Mouse (Mus musculus): Measurements from ENCODE around the gene Arhgap10. TPM values are rescaled to one million over a fixed set of nuclear protein-coding genes. Genes with fewer than 3 reads are reported as not detected.

The Arhgap10 gene
- polyA plus RNA-seq, 1 experiment: 0.32 TPM

DNA sequence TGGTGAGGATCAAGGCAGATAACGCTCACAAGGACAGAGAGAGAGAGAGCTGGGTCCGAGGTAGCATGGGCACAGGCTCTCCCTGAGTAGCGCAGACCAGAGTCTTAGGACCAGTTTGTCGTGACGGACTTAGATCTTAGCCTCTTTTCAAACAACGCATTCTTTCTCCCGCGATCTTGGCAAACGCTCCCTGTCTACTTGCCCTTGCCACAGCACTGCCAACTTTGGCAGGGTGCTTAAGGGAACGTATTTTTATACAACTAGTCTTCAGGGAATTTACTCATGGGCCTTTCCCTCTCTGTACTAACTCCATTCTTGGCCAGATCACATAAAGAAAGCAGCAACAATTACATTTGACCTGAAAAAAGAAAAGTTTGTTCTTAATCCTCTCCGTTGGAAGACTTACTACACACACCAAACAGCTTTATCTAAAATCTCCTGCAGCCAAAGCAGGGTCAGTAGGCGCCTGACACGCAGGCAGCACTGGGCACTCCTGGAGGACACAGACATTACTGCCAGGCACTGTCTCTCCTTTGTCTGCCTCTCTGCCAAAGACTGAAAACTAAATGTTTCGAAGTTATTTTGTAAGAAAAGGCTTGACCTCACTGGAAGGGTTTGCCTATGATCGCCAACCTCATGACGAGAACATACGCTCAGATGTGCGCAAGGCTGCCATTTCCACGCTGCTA is 109.1 kb downstream of the Arhgap10 start:
- no peak for TF ChIP-seq TAL1 (IDR thresholded peaks at IDR 0.05; ENCODE audit: low read length)
- TF ChIP-seq GATA1 (IDR thresholded peaks at IDR 0.05; ENCODE audit: low read length): no peak
- Histone ChIP-seq H3K9me3 (ENCODE audit: control insufficient read depth, low read length) (no peaks in the 10 kb centered on the region), H3K36me3 (ENCODE audit: control insufficient read depth) (peaks cover 8% of the 10 kb centered on the region), H3K27me3 (ENCODE audit: control insufficient read depth) (no peaks in the 10 kb centered on the region), H3K4me3 (replicated peaks) (no peak overlapping the region), H3K4me1 (ENCODE audit: control insufficient read depth) (no peaks in the 10 kb centered on the region)

DNA sequence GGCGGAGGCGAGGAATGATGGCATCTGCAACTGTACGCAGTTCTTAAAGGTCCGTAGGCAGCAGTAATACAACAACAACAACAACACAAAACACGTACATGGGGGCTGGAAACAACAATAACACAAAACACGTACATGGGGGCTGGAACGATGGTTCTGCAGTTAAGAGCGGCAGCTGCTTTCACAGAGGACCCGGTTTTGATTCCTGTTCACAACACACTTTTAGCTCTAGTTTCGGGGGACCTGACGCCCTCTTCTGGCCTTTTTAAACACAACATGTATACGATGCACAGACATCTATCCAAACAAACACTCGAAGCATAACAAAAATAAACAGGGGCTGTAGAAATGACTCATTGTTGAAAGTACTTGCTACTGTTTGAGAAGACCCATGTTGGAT is 110.9 kb downstream of the Arhgap10 start:
- no peaks in the 10 kb centered on the region for H3K4me1 ChIP-seq (ENCODE audit: control insufficient read depth)
- H3K9me3 ChIP-seq (ENCODE audit: control insufficient read depth, low read length): no peaks in the 10 kb centered on the region
- no peak overlapping the region for H3K4me3 ChIP-seq (replicated peaks)
- no peak for TF ChIP-seq GATA1 (IDR thresholded peaks at IDR 0.05; ENCODE audit: low read length)
- no peak for TF ChIP-seq TAL1 (IDR thresholded peaks at IDR 0.05; ENCODE audit: low read length)
- H3K36me3 ChIP-seq (ENCODE audit: control insufficient read depth): peaks cover 3% of the 10 kb centered on the region
- H3K27me3 ChIP-seq (ENCODE audit: control insufficient read depth): no peaks in the 10 kb centered on the region

DNA sequence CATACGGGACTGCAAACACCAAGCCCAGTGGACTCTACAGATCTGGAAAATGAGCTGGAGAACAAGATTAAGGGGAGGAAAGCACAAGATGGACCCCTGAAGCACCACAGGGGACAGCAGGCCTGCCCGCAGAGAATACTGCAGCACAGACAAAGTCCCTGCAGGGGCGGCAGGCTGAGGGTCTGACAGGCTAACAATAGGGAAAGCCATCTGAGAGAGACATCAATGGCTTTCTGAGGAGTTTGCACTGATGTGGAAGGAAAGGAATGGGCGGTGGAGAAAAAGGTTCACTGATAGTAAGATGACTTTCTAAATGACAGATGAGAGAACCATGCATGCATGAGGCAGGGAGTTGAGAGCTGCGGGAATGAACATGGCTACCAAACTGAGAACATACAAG is 111.3 kb downstream of the Arhgap10 start:
- Histone ChIP-seq H3K4me1 (ENCODE audit: control insufficient read depth) (no peaks in the 10 kb centered on the region), H3K36me3 (ENCODE audit: control insufficient read depth) (no peaks in the 10 kb centered on the region; the same call in 1 of the 2 replicates), H3K4me3 (replicated peaks) (no peak overlapping the region), H3K27me3 (ENCODE audit: control insufficient read depth) (no peaks in the 10 kb centered on the region), H3K9me3 (ENCODE audit: control insufficient read depth, low read length) (no peaks in the 10 kb centered on the region)
- TF ChIP-seq TAL1 (IDR thresholded peaks at IDR 0.05; ENCODE audit: low read length): no peak
- TF ChIP-seq GATA1 (IDR thresholded peaks at IDR 0.05; ENCODE audit: low read length): no peak

- H3K27me3 ChIP-seq (ENCODE audit: control insufficient read depth): no peaks in the 10 kb centered on the region
- TF ChIP-seq GATA1 (IDR thresholded peaks at IDR 0.05; ENCODE audit: low read length) (no peak), TAL1 (IDR thresholded peaks at IDR 0.05; ENCODE audit: low read length) (no peak)
- no peaks in the 10 kb centered on the region for H3K9me3 ChIP-seq (ENCODE audit: control insufficient read depth, low read length)
- no peaks in the 10 kb centered on the region for H3K4me1 ChIP-seq (ENCODE audit: control insufficient read depth)
- no peaks in the 10 kb centered on the region for H3K36me3 ChIP-seq (ENCODE audit: control insufficient read depth)
- H3K4me3 ChIP-seq (replicated peaks): no peak overlapping the region
These were observed 113.7 kb downstream of the Arhgap10 start for GRCm38 (mm10) chr8:77404017-77404416.

DNA sequence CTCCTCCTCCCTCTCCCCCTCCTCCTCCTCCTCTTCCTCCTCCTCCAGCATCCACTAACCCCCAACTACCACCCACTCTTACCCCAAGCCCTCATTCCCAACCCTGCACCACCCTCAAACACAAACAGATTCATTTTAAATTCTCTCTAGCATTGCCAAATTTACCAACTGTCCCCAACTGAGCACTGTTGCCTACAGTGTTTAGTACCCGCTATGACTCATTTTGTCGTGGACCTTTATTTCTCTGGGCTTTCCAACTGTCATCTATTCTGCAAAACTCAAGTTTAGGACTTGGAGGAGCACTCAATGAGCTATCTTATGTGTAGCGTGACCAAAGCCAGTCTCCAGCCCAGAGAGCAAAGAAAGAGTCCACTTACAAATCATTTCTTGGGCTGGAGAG is 115.8 kb downstream of the Arhgap10 start:
- Histone ChIP-seq H3K9me3 (ENCODE audit: control insufficient read depth, low read length) (peaks cover 9% of the 10 kb centered on the region), H3K27me3 (ENCODE audit: control insufficient read depth) (no peaks in the 10 kb centered on the region), H3K4me3 (replicated peaks) (no peak overlapping the region), H3K4me1 (ENCODE audit: control insufficient read depth) (no peaks in the 10 kb centered on the region), H3K36me3 (ENCODE audit: control insufficient read depth) (peaks cover 9% of the 10 kb centered on the region)
- TF ChIP-seq TAL1 (IDR thresholded peaks at IDR 0.05; ENCODE audit: low read length) (no peak), GATA1 (IDR thresholded peaks at IDR 0.05; ENCODE audit: low read length) (no peak)

GRCm38 (mm10) chr8:77401140-77401539 is 116.6 kb downstream of the Arhgap10 start:
- Histone ChIP-seq H3K4me3 (replicated peaks) (no peak overlapping the region), H3K4me1 (ENCODE audit: control insufficient read depth) (no peaks in the 10 kb centered on the region), H3K9me3 (ENCODE audit: control insufficient read depth, low read length) (peaks cover 10% of the 10 kb centered on the region), H3K27me3 (ENCODE audit: control insufficient read depth) (no peaks in the 10 kb centered on the region), H3K36me3 (ENCODE audit: control insufficient read depth) (peaks cover 10% of the 10 kb centered on the region)
- TF ChIP-seq TAL1 (IDR thresholded peaks at IDR 0.05; ENCODE audit: low read length) (no peak), GATA1 (IDR thresholded peaks at IDR 0.05; ENCODE audit: low read length) (no peak)

- Histone ChIP-seq H3K27me3 (ENCODE audit: control insufficient read depth) (no peaks in the 10 kb centered on the region), H3K9me3 (ENCODE audit: control insufficient read depth, low read length) (no peaks in the 10 kb centered on the region), H3K4me1 (ENCODE audit: control insufficient read depth) (no peaks in the 10 kb centered on the region), H3K4me3 (replicated peaks) (no peak overlapping the region), H3K36me3 (ENCODE audit: control insufficient read depth) (peaks cover 3% of the 10 kb centered on the region; the same call in 1 of the 2 replicates)
- TF ChIP-seq GATA1 (IDR thresholded peaks at IDR 0.05; ENCODE audit: low read length) (no peak), TAL1 (IDR thresholded peaks at IDR 0.05; ENCODE audit: low read length) (no peak)
These were observed 133.7 kb downstream of the Arhgap10 start for GRCm38 (mm10) chr8:77384080-77384479.

- no peak for TF ChIP-seq GATA1 (IDR thresholded peaks at IDR 0.05; ENCODE audit: low read length)
- TF ChIP-seq TAL1 (IDR thresholded peaks at IDR 0.05; ENCODE audit: low read length): no peak
- Histone ChIP-seq H3K4me1 (ENCODE audit: control insufficient read depth) (no peaks in the 10 kb centered on the region), H3K9me3 (ENCODE audit: control insufficient read depth, low read length) (no peaks in the 10 kb centered on the region), H3K4me3 (replicated peaks) (no peak overlapping the region), H3K36me3 (ENCODE audit: control insufficient read depth) (peaks cover 3% of the 10 kb centered on the region; the same call in 1 of the 2 replicates), H3K27me3 (ENCODE audit: control insufficient read depth) (no peaks in the 10 kb centered on the region)
These were observed 134.1 kb downstream of the Arhgap10 start for GRCm38 (mm10) chr8:77383671-77384070.

GRCm38 (mm10) chr8:77380844-77381243 is 136.9 kb downstream of the Arhgap10 start:
- no peak overlapping the region for H3K4me3 ChIP-seq (replicated peaks)
- peaks cover 3% of the 10 kb centered on the region; the same call in 1 of the 2 replicates for H3K36me3 ChIP-seq (ENCODE audit: control insufficient read depth)
- TF ChIP-seq GATA1 (IDR thresholded peaks at IDR 0.05; ENCODE audit: low read length): no peak
- TF ChIP-seq TAL1 (IDR thresholded peaks at IDR 0.05; ENCODE audit: low read length): no peak
- no peaks in the 10 kb centered on the region for H3K27me3 ChIP-seq (ENCODE audit: control insufficient read depth)
- no peaks in the 10 kb centered on the region for H3K4me1 ChIP-seq (ENCODE audit: control insufficient read depth)
- H3K9me3 ChIP-seq (ENCODE audit: control insufficient read depth, low read length): no peaks in the 10 kb centered on the region
